ENCODE assay signal across 25 mouse cellular contexts in the genomic region with DNA sequence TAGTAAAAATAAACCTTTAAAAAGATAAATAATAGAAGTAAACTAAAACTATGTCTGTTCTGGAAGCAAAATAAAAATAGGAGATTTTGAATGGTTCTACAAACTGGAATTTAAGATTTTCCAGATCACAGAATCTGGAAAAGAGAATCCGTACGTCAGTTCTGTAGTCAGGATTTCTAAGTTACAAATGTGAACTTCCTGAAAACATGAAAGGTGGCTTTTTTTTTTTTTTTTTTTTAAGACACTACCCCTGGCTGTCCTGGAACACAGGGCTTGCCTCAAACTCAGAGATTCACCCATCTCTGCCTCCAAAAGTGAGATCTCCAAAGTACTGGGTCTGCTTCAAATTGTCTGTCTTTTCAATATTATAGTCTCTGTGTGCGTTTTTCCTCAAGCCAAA. TPM values are rescaled to one million over a fixed set of nuclear protein-coding genes. Genes with fewer than 3 reads are reported as not detected.
"Had no signal": no experiment of that assay in that cellular context is flagged by ENCODE, and none has a peak within 500 bp of the region (broad histone marks: within the 10 kb centered on the region; RNA-seq: fewer than 3 reads in every experiment).

No protein-coding gene starts in this region.

- H3K4me2 ChIP-seq: limb, embryonic 13.5 days; midbrain, embryonic 12.5 days; midbrain, embryonic 15.5 days; neural tube, embryonic 12.5 days; neural tube, embryonic 15.5 days had no signal

- H3K9me3 ChIP-seq: kidney, embryonic 15.5 days; limb, embryonic 10.5 days; limb, embryonic 13.5 days; midbrain, embryonic 12.5 days; midbrain, embryonic 15.5 days; neural tube, embryonic 12.5 days; neural tube, embryonic 15.5 days had no signal

- H3K9ac ChIP-seq: kidney, embryonic 15.5 days; limb, embryonic 13.5 days; lung, embryonic 14.5 days; midbrain, embryonic 12.5 days; midbrain, embryonic 15.5 days; neural tube, embryonic 12.5 days; neural tube, embryonic 15.5 days had no signal

- H3K27me3 ChIP-seq: kidney, embryonic 15.5 days; limb, embryonic 13.5 days; midbrain, embryonic 12.5 days; midbrain, embryonic 15.5 days; neural tube, embryonic 12.5 days; neural tube, embryonic 15.5 days had no signal

- DNase-seq: kidney, adult 11 months; kidney, adult 8-10 months; kidney, postnatal 10 days; kidney, postnatal 36 days; layer of hippocampus, adult 9-11 months; lung, embryonic 14.5 days; right cerebral cortex, adult 18-20 months; right cerebral cortex, postnatal 14 days; right cerebral cortex, postnatal 4 days; thymus, adult 2 months; thymus, postnatal 14 days; thymus, postnatal 4 days had no signal

- H3K27ac ChIP-seq: limb, embryonic 10.5 days; limb, embryonic 13.5 days; macrophage; midbrain, embryonic 12.5 days; midbrain, embryonic 15.5 days; neural tube, embryonic 12.5 days; neural tube, embryonic 15.5 days; stomach, postnatal 0 days had no signal

- ATAC-seq: lung, postnatal 0 days; midbrain, embryonic 15.5 days had no signal

- H3K4me3 ChIP-seq: kidney, embryonic 15.5 days; limb, embryonic 10.5 days; limb, embryonic 13.5 days; midbrain, embryonic 12.5 days; midbrain, embryonic 15.5 days; neural tube, embryonic 12.5 days; neural tube, embryonic 15.5 days had no signal

RNA-seq across cellular contexts. Expression of gene Sp9, which starts 42.6 kb away (rescaled TPM):
- total RNA-seq: liver, adult 2 months; megakaryocyte, adult 5-6 weeks had no signal
- polyA plus RNA-seq: liver, adult 2 months; lung, embryonic 14.5 days; lung, postnatal 0 days; stomach, embryonic 14.5 days; stomach, postnatal 0 days; thymus, adult 2 months had no signal
